Mouse (Mus musculus) monocyte, adult 2 months (primary cell): ENCODE measurements around the gene Gm45713.

Source experiments
- DNase-seq, 2 experiments: peaks; one replicate each; pipeline ENCODE4 v3.0.0; 2022; ENCODE audit warnings: low spot score in 2 of 2, low read depth in 1 of 2

Gene Gm45713

DNA sequence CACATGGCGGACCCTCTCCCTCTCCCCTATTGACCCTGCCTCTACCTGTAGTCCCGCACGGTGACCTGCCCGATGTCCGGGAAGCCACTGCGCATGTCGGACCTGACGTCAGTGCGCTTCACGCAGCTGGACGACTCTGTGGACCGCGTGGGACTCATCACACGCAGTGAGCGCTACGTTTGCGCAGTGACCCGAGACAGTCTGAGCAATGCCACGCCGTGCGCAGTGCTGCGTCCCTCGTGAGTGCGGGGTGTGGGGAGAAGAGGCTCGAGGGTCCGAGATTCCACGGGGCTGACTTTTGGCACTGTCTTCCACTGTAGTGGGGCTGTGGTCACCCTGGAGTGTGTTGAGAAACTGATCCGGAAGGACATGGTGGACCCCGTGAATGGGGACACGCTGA is 59.5 kb downstream of the Gm45713 start:
- DNase-seq: no peak
